Mouse (Mus musculus): ENCODE measurements at regions not wholly inside any gene's neighbourhood (a gene's known extent, or its start where the extent isn't known, plus 50 kb on each side); places are given as distances from the start of the nearest gene placed in this dataset.

GRCm38 (mm10) chr12:27135997-27136559, 206.3 kb downstream of the Sox11 start:
- TF ChIP-seq CTCF (IDR thresholded peaks at IDR 0.05; ENCODE audit: control insufficient read depth, insufficient read depth, insufficient read length) (no peak), CEBPB (IDR thresholded peaks at IDR 0.05; ENCODE audit: low read depth) (no peak), MYOD1 (IDR thresholded peaks at IDR 0.05; ENCODE audit: control insufficient read depth, insufficient read length, low read depth) (no peak), USF1 (IDR thresholded peaks at IDR 0.05; ENCODE audit: low read depth) (no peak), MAX (IDR thresholded peaks at IDR 0.05) (no peak), MYOG (IDR thresholded peaks at IDR 0.05; ENCODE audit: control insufficient read depth, extremely low read depth, insufficient read length) (no peak), FOSL1 (IDR thresholded peaks at IDR 0.05; ENCODE audit: insufficient read depth, low read length, poor library complexity, severe bottlenecking) (no peak)
